Mouse (Mus musculus) ES-E14 (cell line): ENCODE data around the gene Astn2.

ENCODE experiments used
- CHD2 ChIP-seq: IDR thresholded peaks from 2 replicates; pipeline ENCODE4 v1.6.1; 2014; ENCODE audit warnings: mild to moderate bottlenecking, low read depth, low read length, inconsistent platforms
- HCFC1 ChIP-seq: IDR thresholded peaks from 2 replicates; pipeline ENCODE4 v1.6.1; 2012; ENCODE audit warnings: low read length, inconsistent platforms, borderline replicate concordance; ENCODE audit not compliant: insufficient read depth

GRCm38 (mm10) chr4:65379461-65379860 lies 1025.0 kb downstream of the Astn2 start:
- TF ChIP-seq HCFC1 (no peak), CHD2 (no peak)
